Mouse (Mus musculus) heart, embryonic 14.5 days (tissue): ENCODE data around the gene Raph1. TPM values are rescaled to one million over a fixed set of nuclear protein-coding genes. Genes with fewer than 3 reads are reported as not detected.

ENCODE experiments used
- ATAC-seq: fragments of 200-750 bp; cut with Nextera tagmentation; 2 replicates; pipeline ENCODE4 v1.8.0; 2017; ENCODE audit warnings: low read depth, moderate TSS enrichment; ENCODE audit not compliant: insufficient number of reproducible peaks, insufficient read depth, low FRiP score
- H3K27ac ChIP-seq, 2 experiments: fragments of 200-500 bp in 1 of 2; fragments of 300-500 bp in 1 of 2; sonication (generic) in 1 of 2; replicated peaks in 1 of 2; 2 replicates each; pipeline ENCODE4 v1.5.1; 2012 to 2014; ENCODE audit warnings: low read depth in 2 of 2, low read length in 2 of 2, control low read depth in 1 of 2, mild to moderate bottlenecking in 1 of 2, mixed read lengths in 1 of 2; ENCODE audit not compliant: control insufficient read depth in 1 of 2, insufficient read depth in 1 of 2
- H3K27me3 ChIP-seq: fragments of 300-500 bp; sonication (generic); 2 replicates; pipeline ENCODE4 v1.6.1; 2014; ENCODE audit warnings: mild to moderate bottlenecking, low read length, control low read depth; ENCODE audit not compliant: control insufficient read depth, insufficient read depth
- H3K36me3 ChIP-seq: fragments of 300-500 bp; sonication (generic); 2 replicates; pipeline ENCODE4 v1.6.1; 2014; ENCODE audit warnings: mild to moderate bottlenecking, control low read depth, low read length, mixed read lengths; ENCODE audit not compliant: control insufficient read depth, insufficient read depth
- H3K4me1 ChIP-seq, 2 experiments: fragments of 200-500 bp in 1 of 2; fragments of 300-500 bp in 1 of 2; sonication (generic) in 1 of 2; 2 replicates each; pipeline ENCODE4 v1.6.1; 2012 to 2014; ENCODE audit warnings: low read length in 2 of 2, control low read depth in 1 of 2, mixed read lengths in 1 of 2; ENCODE audit not compliant: control insufficient read depth in 2 of 2, insufficient read depth in 2 of 2
- H3K4me2 ChIP-seq: fragments of 300-500 bp; sonication (generic); 2 replicates; pipeline ENCODE4 v1.6.1; 2014; ENCODE audit warnings: mild to moderate bottlenecking, low read length
- H3K4me3 ChIP-seq, 2 experiments: fragments of 200-500 bp in 1 of 2; fragments of 300-500 bp in 1 of 2; sonication (generic) in 1 of 2; 2 replicates each; pipeline ENCODE4 v1.5.1; 2012 to 2014; ENCODE audit warnings: low read length in 2 of 2, mild to moderate bottlenecking in 2 of 2, control low read depth in 1 of 2, low read depth in 1 of 2, moderate library complexity in 1 of 2; ENCODE audit not compliant: control insufficient read depth in 1 of 2, insufficient read depth in 1 of 2
- H3K9ac ChIP-seq: fragments of 300-500 bp; sonication (generic); 2 replicates; pipeline ENCODE4 v1.6.1; 2014; ENCODE audit warnings: mild to moderate bottlenecking, low read length
- H3K9me3 ChIP-seq: fragments of 300-500 bp; sonication (generic); 2 replicates; pipeline ENCODE4 v1.6.1; 2016; ENCODE audit warnings: low read length, control low read depth; ENCODE audit not compliant: control insufficient read depth
- WGBS: fragments of 180-500 bp; shearing (Covaris S2); extraction: QIAGEN DNeasy Blood & Tissue Kit; methylation state at CpG from one replicate; pipeline ENCODE4 v1.1.7; 2014; 5-methylcytosine and 5-hydroxymethylcytosine counted together
- polyA plus RNA-seq: library from polyadenylated mRNA; unstranded; fragments of >200 nt; fragmentation: Nextera tagmentation; extraction: Ambion mirVana; gene quantifications from 2 replicates; pipeline ENCODE4 v1.2.1, GENCODE M21; 2014

The Raph1 gene
- polyA plus RNA-seq, 1 experiment from 2014 or later: 68.7 TPM

DNA sequence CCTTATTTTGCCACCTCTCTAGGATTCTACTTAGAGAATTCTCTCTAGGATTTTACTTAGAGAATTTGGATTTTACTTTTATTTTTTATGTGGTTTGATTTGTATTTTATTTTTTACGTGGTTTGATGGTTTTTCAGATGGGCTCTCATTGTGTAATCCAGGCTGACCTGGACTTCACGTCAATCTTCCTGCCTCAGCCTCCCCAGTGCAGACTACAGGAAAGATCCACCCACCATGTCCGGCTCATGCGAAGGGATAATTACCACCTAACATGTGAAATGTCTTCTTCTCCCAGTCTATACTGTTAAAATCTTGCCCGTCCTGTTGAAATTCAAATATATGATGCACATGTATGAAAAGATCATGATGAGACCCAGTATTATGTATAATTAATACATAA, 2.2 kb downstream of the Raph1 start:
- WGBS: 71% methylated on average over 5 of the region's 5 CpGs
- Histone ChIP-seq H3K27me3 (no peaks in the 10 kb centered on the region), H3K36me3 (peaks cover 14% of the 10 kb centered on the region), H3K4me2 (peak overlapping the region; percentile 78), H3K27ac (no peak overlapping the region), H3K9me3 (no peaks in the 10 kb centered on the region), H3K9ac (peak overlapping the region; percentile 99; the same call in 1 of the 2 replicates), H3K4me1 (peaks cover 3 to 22% of the 10 kb centered on the region in 2 experiments; a peak in 3 of 4 replicates), H3K4me3 (peak overlapping the region; percentile 40 to 99; a peak in 3 of 4 replicates)
- ATAC-seq: no peak

DNA sequence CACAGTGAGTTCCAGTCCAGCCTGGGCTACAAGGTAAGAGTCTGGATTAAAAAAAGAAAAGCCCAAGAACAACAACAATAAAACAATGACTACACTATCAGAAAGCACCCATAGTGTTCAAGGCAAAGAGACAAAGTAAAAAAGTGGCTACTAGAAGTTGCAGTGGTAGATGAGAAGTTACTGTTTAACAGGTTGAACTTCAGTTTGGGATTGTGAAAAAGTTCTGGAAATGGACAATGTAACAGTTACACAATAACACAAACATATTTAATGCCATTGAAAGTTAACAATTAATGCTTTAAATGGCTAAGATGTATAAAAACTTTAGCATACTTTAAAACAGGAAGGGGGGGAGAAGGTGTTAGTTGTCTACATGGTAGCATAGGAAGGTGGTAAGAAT, 3.9 kb downstream of the Raph1 start:
- no peaks in the 10 kb centered on the region for H3K9me3 ChIP-seq

DNA sequence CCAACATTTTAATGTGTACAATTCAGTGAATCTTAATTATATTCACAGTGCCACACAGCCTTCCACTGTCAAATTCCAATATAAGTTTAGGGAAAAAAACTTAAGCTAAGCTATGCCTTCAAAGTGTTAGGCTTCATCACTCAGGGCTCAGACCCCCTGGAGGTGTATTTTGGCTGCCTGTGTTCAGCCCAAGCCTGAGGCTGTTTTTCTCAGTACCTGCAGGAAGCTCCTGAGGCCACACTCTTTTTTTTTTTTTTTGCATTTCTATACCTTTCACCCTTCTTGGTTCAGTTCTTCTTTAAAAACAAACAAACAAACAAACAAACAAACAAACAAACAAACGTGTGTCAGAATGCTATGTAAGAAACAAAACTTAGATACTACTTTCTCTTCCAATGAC, 23.2 kb downstream of the Raph1 start:
- H3K9me3 ChIP-seq: peaks cover 6% of the 10 kb centered on the region; the same call in 1 of the 2 replicates
- peaks cover 10% of the 10 kb centered on the region; the same call in 1 of the 2 replicates for H3K36me3 ChIP-seq
- no peak overlapping the region for H3K27ac ChIP-seq
- H3K4me3 ChIP-seq: no peak overlapping the region
- H3K27me3 ChIP-seq: no peaks in the 10 kb centered on the region
- H3K4me1 ChIP-seq: 0 out of 4 replicates have a peak, but pooled peaks cover 0 to 3% of the 10 kb centered on the region in 2 experiments
- no peak overlapping the region for H3K9ac ChIP-seq
- no peak for ATAC-seq
- 30% methylated on average over 1 of the region's 1 CpGs for WGBS
- no peak overlapping the region for H3K4me2 ChIP-seq

More for the DNA sequence above, 3.9 kb downstream of the Raph1 start:
- H3K4me3 ChIP-seq: no peak overlapping the region
- H3K4me1 ChIP-seq: peaks cover 2 to 15% of the 10 kb centered on the region in 2 experiments; a peak in 3 of 4 replicates
- no peak overlapping the region for H3K9ac ChIP-seq
- peak overlapping the region; percentile 31; the same call in 1 of the 2 replicates for H3K4me2 ChIP-seq
- ATAC-seq: no peak
- H3K36me3 ChIP-seq: peaks cover 19% of the 10 kb centered on the region
- H3K27me3 ChIP-seq: no peaks in the 10 kb centered on the region
- H3K27ac ChIP-seq: no peak overlapping the region

DNA sequence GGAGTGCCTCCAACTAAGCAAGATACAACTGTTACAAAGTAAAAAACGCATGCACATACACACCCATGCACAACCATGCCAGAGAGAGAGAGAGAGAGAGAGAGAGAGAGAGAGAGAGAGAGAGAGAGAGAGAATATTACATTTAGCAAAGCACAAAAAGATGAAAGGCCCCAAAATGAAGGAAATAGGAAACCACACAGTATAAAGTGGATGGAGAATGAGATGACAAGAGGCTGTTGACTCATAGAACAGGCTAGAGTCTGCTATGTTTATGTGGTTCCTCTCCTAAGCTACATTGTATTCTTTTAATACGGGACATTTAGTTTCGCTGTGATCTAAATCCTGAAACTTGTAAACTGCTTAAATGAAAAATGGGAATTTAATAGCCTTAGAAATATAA, 27.6 kb downstream of the Raph1 start:
- no peaks in the 10 kb centered on the region for H3K9me3 ChIP-seq
- 0 out of 2 replicates have a peak, but pooled peaks cover 6% of the 10 kb centered on the region for H3K36me3 ChIP-seq
- no peak overlapping the region for H3K9ac ChIP-seq
- H3K4me2 ChIP-seq: no peak overlapping the region
- no peak overlapping the region for H3K4me3 ChIP-seq
- 91% methylated on average over 3 of the region's 3 CpGs for WGBS
- no peaks in the 10 kb centered on the region for H3K27me3 ChIP-seq
- ATAC-seq: no peak
- no peak overlapping the region for H3K27ac ChIP-seq
- 0 out of 4 replicates have a peak, but pooled peaks cover 0 to 3% of the 10 kb centered on the region in 2 experiments for H3K4me1 ChIP-seq

GRCm38 (mm10) chr1:60534932-60535331, 32.0 kb downstream of the Raph1 start:
- H3K4me2 ChIP-seq: no peak overlapping the region
- H3K9ac ChIP-seq: no peak overlapping the region
- 97% methylated on average over 2 of the region's 2 CpGs for WGBS
- ATAC-seq: no peak
- H3K9me3 ChIP-seq: no peaks in the 10 kb centered on the region
- H3K36me3 ChIP-seq: peaks cover 36% of the 10 kb centered on the region
- H3K27me3 ChIP-seq: no peaks in the 10 kb centered on the region
- H3K4me1 ChIP-seq: no peaks in the 10 kb centered on the region
- no peak overlapping the region for H3K27ac ChIP-seq
- H3K4me3 ChIP-seq: no peak overlapping the region

DNA sequence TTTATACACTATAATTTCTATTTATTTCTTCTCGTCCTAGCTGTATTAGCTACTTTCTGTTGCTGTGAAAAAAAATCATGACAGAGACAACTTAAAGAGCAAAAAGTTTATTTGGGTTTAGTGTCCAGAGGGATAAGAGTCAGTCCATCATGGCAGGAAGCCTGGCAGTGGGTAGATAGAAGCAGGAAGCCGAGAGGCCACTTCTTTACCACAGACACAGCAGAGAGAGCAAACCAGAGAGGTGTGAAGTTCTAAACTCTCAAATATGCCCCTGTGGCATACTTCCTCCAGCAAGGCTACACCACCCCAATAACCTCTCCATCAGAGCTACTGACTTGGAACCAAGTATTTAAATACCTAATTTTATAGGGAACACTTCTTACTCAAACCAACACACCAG, 36.3 kb downstream of the Raph1 start:
- Histone ChIP-seq H3K4me2 (no peak overlapping the region), H3K9me3 (no peaks in the 10 kb centered on the region), H3K27me3 (no peaks in the 10 kb centered on the region), H3K4me3 (no peak overlapping the region), H3K4me1 (no peaks in the 10 kb centered on the region), H3K36me3 (peaks cover 69% of the 10 kb centered on the region), H3K27ac (no peak overlapping the region), H3K9ac (no peak overlapping the region)
- ATAC-seq: no peak
- WGBS: 78% methylated on average over 2 of the region's 2 CpGs

- Histone ChIP-seq H3K4me3 (no peak overlapping the region), H3K9ac (no peak overlapping the region), H3K9me3 (no peaks in the 10 kb centered on the region), H3K27me3 (no peaks in the 10 kb centered on the region), H3K4me2 (no peak overlapping the region), H3K36me3 (peaks cover 74% of the 10 kb centered on the region), H3K27ac (no peak overlapping the region), H3K4me1 (no peaks in the 10 kb centered on the region)
- 90% methylated on average over 6 of the region's 6 CpGs for WGBS
- ATAC-seq: no peak
These were observed 36.8 kb downstream of the Raph1 start for GRCm38 (mm10) chr1:60530107-60530506.

- Histone ChIP-seq H3K4me1 (no peaks in the 10 kb centered on the region), H3K9me3 (no peaks in the 10 kb centered on the region), H3K9ac (no peak overlapping the region), H3K4me2 (no peak overlapping the region), H3K27me3 (no peaks in the 10 kb centered on the region), H3K4me3 (no peak overlapping the region), H3K36me3 (peaks cover 60% of the 10 kb centered on the region), H3K27ac (no peak overlapping the region)
- 49% methylated on average over 2 of the region's 2 CpGs for WGBS
- no peak for ATAC-seq
These were observed 56.3 kb downstream of the Raph1 start for GRCm38 (mm10) chr1:60510584-60510983.
